Mouse (Mus musculus) activated CD4-positive, CD25-positive, alpha-beta regulatory T cell, adult 9 weeks (primary cell): ENCODE data around the gene Gm8180. TPM values are rescaled to one million over a fixed set of nuclear protein-coding genes. Genes with fewer than 3 reads are reported as not detected.

Experiments used
- polyA plus RNA-seq: library from polyadenylated mRNA; unstranded; fragments of 100-300 nt; shearing (Covaris generic); gene quantifications from one replicate; pipeline ENCODE4 v1.2.1, GENCODE M21; 2017

The Gm8180 gene
- not detected for polyA plus RNA-seq

GRCm38 (mm10) chr14:43784645-43785044 is at the start of gene Gm8180:
Gene Gm8180 (minus strand): TSS chr14:43784745.

GRCm38 (mm10) chr14:43747566-43747965 is 37.0 kb downstream of the Gm8180 start, which contains the start of gene Gm6526:
Gene Gm6526 (plus strand): TSS chr14:43747866.

Other genes starting within 250 kb of the Gm8180 start
- gene Gm5799, start 241.2 kb downstream of the Gm8180 start, polyA plus RNA-seq: not detected
- gene Gm17654, start 205.6 kb downstream of the Gm8180 start, polyA plus RNA-seq: not detected
- gene Gm10375, start 176.7 kb downstream of the Gm8180 start, polyA plus RNA-seq: not detected
- not detected for gene Gm8165, start 107.5 kb downstream of the Gm8180 start, polyA plus RNA-seq
- 1.2 TPM for gene Gm7324, start 86.9 kb downstream of the Gm8180 start, polyA plus RNA-seq
- not detected for gene Gm16506, start 57.3 kb downstream of the Gm8180 start, polyA plus RNA-seq
- gene Gm6526, start 36.9 kb downstream of the Gm8180 start, polyA plus RNA-seq: not detected
- gene Ear1, start 90.8 kb upstream of the Gm8180 start, polyA plus RNA-seq: not detected
- gene Ear10, start 138.8 kb upstream of the Gm8180 start, polyA plus RNA-seq: not detected
- 0.18 TPM for gene Gm8113, start 140.6 kb upstream of the Gm8180 start, polyA plus RNA-seq
- gene Ang5, start 172.3 kb upstream of the Gm8180 start, polyA plus RNA-seq: not detected
- not detected for gene Ang6, start 217.5 kb upstream of the Gm8180 start, polyA plus RNA-seq